Mouse (Mus musculus) heart, postnatal 0 days (tissue): ENCODE results near the gene Tbx1. TPM values are rescaled to one million over a fixed set of nuclear protein-coding genes. Genes with fewer than 3 reads are reported as not detected.

Source experiments
- ATAC-seq: fragments of 200-750 bp; cut with Nextera tagmentation; 2 replicates; pipeline ENCODE4 v1.8.0; 2017; ENCODE audit warnings: low read depth, moderate number of reproducible peaks, moderate library complexity; ENCODE audit not compliant: insufficient read depth
- DNase-seq: peaks from one replicate; pipeline ENCODE4 v3.0.0-alpha.2; 2016; ENCODE audit warnings: low spot score
- H3K27ac ChIP-seq: fragments of 300-500 bp; sonication (generic); 2 replicates; pipeline ENCODE4 v1.5.1; 2014; ENCODE audit warnings: low read depth, mild to moderate bottlenecking
- H3K27me3 ChIP-seq: fragments of 300-500 bp; sonication (generic); 2 replicates; pipeline ENCODE4 v1.6.1; 2014; ENCODE audit warnings: low read length, mixed read lengths; ENCODE audit not compliant: control insufficient read depth, insufficient read depth
- H3K36me3 ChIP-seq: fragments of 300-500 bp; sonication (generic); replicated peaks from 2 replicates; pipeline ENCODE4 v1.6.1; 2014; ENCODE audit warnings: low read length, mixed read lengths; ENCODE audit not compliant: control insufficient read depth, insufficient read depth
- H3K4me1 ChIP-seq: fragments of 300-500 bp; sonication (generic); 2 replicates; pipeline ENCODE4 v1.6.1; 2014; ENCODE audit warnings: antibody characterized with exemption; ENCODE audit not compliant: control insufficient read depth, insufficient read depth
- H3K4me2 ChIP-seq: fragments of 300-500 bp; sonication (generic); 2 replicates; pipeline ENCODE4 v1.6.1; 2014; ENCODE audit warnings: low read depth, mild to moderate bottlenecking, low read length, moderate library complexity
- H3K4me3 ChIP-seq: fragments of 300-500 bp; sonication (generic); 2 replicates; pipeline ENCODE4 v1.5.1; 2014; ENCODE audit warnings: low read depth, low read length
- H3K9ac ChIP-seq: fragments of 300-500 bp; sonication (generic); replicated peaks from 2 replicates; pipeline ENCODE4 v1.6.1; 2014; ENCODE audit warnings: low read depth, low read length, mixed read lengths
- H3K9me3 ChIP-seq: fragments of 300-500 bp; sonication (generic); replicated peaks from 2 replicates; pipeline ENCODE4 v1.6.1; 2016; ENCODE audit warnings: low read length; ENCODE audit not compliant: control insufficient read depth
- CTCF ChIP-seq: IDR thresholded peaks from 2 replicates; pipeline ENCODE4 v1.5.1; 2016; ENCODE audit warnings: antibody characterized with exemption, control low read depth, low read depth
- EP300 ChIP-seq: IDR thresholded peaks from 2 replicates; pipeline ENCODE4 v1.6.1; 2016; ENCODE audit warnings: antibody characterized with exemption, low read depth
- WGBS: fragments of 180-500 bp; shearing (Covaris S2); extraction: QIAGEN DNeasy Blood & Tissue Kit; methylation state at CpG from one replicate; pipeline ENCODE4 v1.1.7; 2014; 5-methylcytosine and 5-hydroxymethylcytosine counted together
- polyA plus RNA-seq: library from polyadenylated mRNA; unstranded; fragments of >200 nt; fragmentation: Nextera tagmentation; extraction: Ambion mirVana; gene quantifications from 2 replicates; pipeline ENCODE4 v1.2.1, GENCODE M21; 2015
- total RNA-seq: library from RNA; depleted of rRNA; stranded (reverse); fragments of >200 nt; gene quantifications from 2 replicates; pipeline ENCODE4 v1.2.3, GENCODE M21; 2014; ENCODE audit warnings: low replicate concordance

The Tbx1 gene
- total and polyA plus RNA-seq, 2 experiments from 2014 or later, result 0.14 to 2.1 TPM

DNA sequence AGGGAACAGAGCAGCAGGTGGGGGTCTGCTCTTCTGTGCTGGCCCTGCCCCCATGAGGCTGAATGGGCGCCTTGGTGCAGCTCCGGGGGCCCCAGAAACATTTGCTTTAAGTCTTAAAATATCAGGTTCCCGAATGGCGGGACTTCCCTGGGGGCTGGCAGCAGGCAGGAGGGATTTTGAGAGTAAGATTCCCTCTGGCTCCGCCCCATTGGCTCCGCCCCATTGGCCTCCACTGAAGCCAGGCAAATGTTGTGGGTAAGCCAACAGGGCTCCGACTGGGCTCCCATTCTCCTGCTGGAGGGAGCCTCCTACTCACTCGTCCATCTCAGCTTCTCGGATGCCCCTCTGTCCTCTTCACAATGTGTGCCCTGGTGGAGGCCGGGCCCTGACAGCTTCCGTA, 17.8 kb upstream of the Tbx1 start:
- Histone ChIP-seq H3K4me3 (no peak overlapping the region), H3K4me2 (no peak overlapping the region), H3K9me3 (no peaks in the 10 kb centered on the region), H3K27me3 (no peaks in the 10 kb centered on the region; the same call in 1 of the 2 replicates), H3K27ac (no peak overlapping the region), H3K36me3 (no peaks in the 10 kb centered on the region), H3K9ac (no peak overlapping the region), H3K4me1 (peaks cover 17% of the 10 kb centered on the region; the same call in 1 of the 2 replicates)
- TF ChIP-seq CTCF, result no peak
- no peak for TF ChIP-seq EP300
- ATAC-seq (no peak), DNase-seq (no peak)
- 28% methylated on average over 11 of the region's 11 CpGs for WGBS

- Histone ChIP-seq H3K4me3 (no peak overlapping the region), H3K9me3 (no peaks in the 10 kb centered on the region), H3K4me2 (no peak overlapping the region), H3K36me3 (no peaks in the 10 kb centered on the region), H3K9ac (no peak overlapping the region), H3K27ac (no peak overlapping the region), H3K27me3 (no peaks in the 10 kb centered on the region; the same call in 1 of the 2 replicates), H3K4me1 (peaks cover 17% of the 10 kb centered on the region; the same call in 1 of the 2 replicates)
- ATAC-seq, result no peak
- no peak for TF ChIP-seq EP300
- TF ChIP-seq CTCF, result no peak
- WGBS, result 89% methylated on average over 5 of the region's 5 CpGs
- DNase-seq, result no peak
These were observed 15.2 kb upstream of the Tbx1 start for GRCm38 (mm10) chr16:18605705-18606104.

- Histone ChIP-seq H3K9me3 (no peaks in the 10 kb centered on the region), H3K27me3 (no peaks in the 10 kb centered on the region), H3K4me3 (no peak overlapping the region), H3K9ac (peak overlapping the region; percentile 28; the same call in 1 of the 2 replicates), H3K27ac (peak overlapping the region; percentile 78), H3K36me3 (no peaks in the 10 kb centered on the region), H3K4me1 (peaks cover 17% of the 10 kb centered on the region; the same call in 1 of the 2 replicates), H3K4me2 (no peak overlapping the region)
- TF ChIP-seq EP300 (0 out of 2 replicates have a peak, but pooled peaks have one; percentile 46), CTCF (no peak)
- DNase-seq (peak; percentile 74), ATAC-seq (peak; percentile 91)
- WGBS, result 25% methylated on average over 8 of the region's 8 CpGs
These were observed 13.8 kb upstream of the Tbx1 start for GRCm38 (mm10) chr16:18604267-18604701.

- TF ChIP-seq CTCF (no peak), EP300 (no peak)
- ATAC-seq, result no peak
- no peak overlapping the region for H3K9ac ChIP-seq
These were observed 11.0 kb upstream of the Tbx1 start for GRCm38 (mm10) chr16:18601447-18601846.

DNA sequence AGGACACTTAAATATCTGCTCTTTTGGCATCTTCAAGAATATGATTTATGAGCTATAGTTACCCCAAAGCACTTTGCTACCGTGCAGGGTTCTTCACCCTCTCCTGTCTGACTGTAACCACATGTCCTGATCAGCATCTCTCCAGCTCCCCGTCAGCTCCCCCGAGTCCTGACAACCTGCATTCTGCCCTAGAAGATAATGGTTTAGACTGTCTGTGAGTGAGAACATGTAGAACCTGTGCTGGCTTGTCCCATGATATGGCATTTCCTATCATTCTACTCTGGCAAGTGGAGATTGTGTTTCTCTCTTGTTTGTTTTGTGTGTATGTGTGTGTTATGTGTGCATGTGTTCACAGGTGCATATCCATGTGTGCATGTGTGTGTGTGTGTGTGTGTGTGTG, 7.5 kb upstream of the Tbx1 start:
- Histone ChIP-seq H3K9me3 (no peaks in the 10 kb centered on the region), H3K27ac (no peak overlapping the region), H3K4me3 (no peak overlapping the region), H3K4me1 (no peaks in the 10 kb centered on the region), H3K4me2 (no peak overlapping the region), H3K27me3 (peaks cover 14% of the 10 kb centered on the region; the same call in 1 of the 2 replicates), H3K9ac (no peak overlapping the region), H3K36me3 (no peaks in the 10 kb centered on the region)
- 67% methylated on average over 3 of the region's 3 CpGs for WGBS
- no peak for TF ChIP-seq EP300
- no peak for TF ChIP-seq CTCF
- DNase-seq (no peak), ATAC-seq (no peak)

More at GRCm38 (mm10) chr16:18601447-18601846, 11.0 kb upstream of the Tbx1 start:
- H3K36me3 ChIP-seq, result no peaks in the 10 kb centered on the region
- H3K9me3 ChIP-seq, result no peaks in the 10 kb centered on the region
- H3K4me1 ChIP-seq, result peaks cover 17% of the 10 kb centered on the region; the same call in 1 of the 2 replicates
- no peak overlapping the region for H3K4me2 ChIP-seq
- H3K27me3 ChIP-seq, result no peaks in the 10 kb centered on the region
- H3K4me3 ChIP-seq, result no peak overlapping the region
- WGBS, result 69% methylated on average over 7 of the region's 7 CpGs
- H3K27ac ChIP-seq, result no peak overlapping the region
- DNase-seq, result no peak

- Histone ChIP-seq H3K9ac (no peak overlapping the region), H3K27ac (no peak overlapping the region), H3K9me3 (no peaks in the 10 kb centered on the region), H3K4me2 (no peak overlapping the region), H3K36me3 (no peaks in the 10 kb centered on the region), H3K4me3 (no peak overlapping the region), H3K27me3 (peaks cover 28% of the 10 kb centered on the region), H3K4me1 (no peaks in the 10 kb centered on the region)
- TF ChIP-seq EP300 (no peak), CTCF (no peak)
- DNase-seq, result no peak
- WGBS, result 63% methylated on average over 5 of the region's 5 CpGs
- ATAC-seq, result no peak
These were observed 5.8 kb upstream of the Tbx1 start for GRCm38 (mm10) chr16:18596255-18596654.
